Mouse (Mus musculus): ENCODE measurements around the gene Psmb3.
A peak's percentile ranks its signal among the peaks of the same experiment; 100 is the strongest.
"Not testable (repeated sequence)": the region's sequence is repeated elsewhere in the genome, so short reads cannot be mapped to it uniquely, and the experiment has no call there.

Gene Psmb3

GRCm38 (mm10) chr11:97703039-97703826 lies at the start of gene Psmb3:
Gene Psmb3, plus strand, starts transcription at chr11:97703399.
- peak; percentile 96 for DNase-seq

- DNase-seq = no peak
These were observed 49.0 kb upstream of the Psmb3 start for GRCm38 (mm10) chr11:97654210-97654609.

- no peak for DNase-seq
These were observed 46.8 kb upstream of the Psmb3 start for GRCm38 (mm10) chr11:97656269-97656971.

- DNase-seq = no peak
These were observed 45.8 kb upstream of the Psmb3 start for GRCm38 (mm10) chr11:97657184-97657945.

- DNase-seq = not testable (repeated sequence)
These were observed 45.2 kb upstream of the Psmb3 start for GRCm38 (mm10) chr11:97657967-97658366.

- DNase-seq = no peak
These were observed 44.4 kb upstream of the Psmb3 start for GRCm38 (mm10) chr11:97658751-97659266.

GRCm38 (mm10) chr11:97659267-97659989 lies 43.8 kb upstream of the Psmb3 start:
- DNase-seq = no peak

GRCm38 (mm10) chr11:97659990-97660714 lies 43.0 kb upstream of the Psmb3 start:
- DNase-seq = peak; percentile 75

GRCm38 (mm10) chr11:97660734-97661647 lies 42.2 kb upstream of the Psmb3 start:
- no peak for DNase-seq

- no peak for DNase-seq
These were observed 41.5 kb upstream of the Psmb3 start for GRCm38 (mm10) chr11:97661648-97662133.

GRCm38 (mm10) chr11:97662207-97662892 lies 40.8 kb upstream of the Psmb3 start:
- DNase-seq = no peak

- DNase-seq = peak; percentile 61
These were observed 40.2 kb upstream of the Psmb3 start, which contains the start of gene Mllt6 for GRCm38 (mm10) chr11:97662893-97663527. Gene Mllt6, plus strand, starts transcription at chr11:97663414.

GRCm38 (mm10) chr11:97663528-97664338 lies 39.5 kb upstream of the Psmb3 start:
- DNase-seq = no peak

GRCm38 (mm10) chr11:97664339-97664665 lies 38.9 kb upstream of the Psmb3 start:
- DNase-seq = no peak

GRCm38 (mm10) chr11:97664771-97665240 lies 38.4 kb upstream of the Psmb3 start:
- no peak for DNase-seq

GRCm38 (mm10) chr11:97665431-97665830 lies 37.8 kb upstream of the Psmb3 start:
- DNase-seq = no peak

GRCm38 (mm10) chr11:97666221-97666620 lies 37.0 kb upstream of the Psmb3 start:
- no peak for DNase-seq

- no peak for DNase-seq
These were observed 36.4 kb upstream of the Psmb3 start for GRCm38 (mm10) chr11:97666794-97667193.
